Mouse (Mus musculus): ENCODE measurements around the gene Shcbp1l. TPM values are rescaled to one million over a fixed set of nuclear protein-coding genes. Genes with fewer than 3 reads are reported as not detected.

Gene Shcbp1l
- polyA plus RNA-seq, 1 experiment from 2014 or later: 0.28 TPM

GRCm38 (mm10) chr1:153432329-153432728 lies 7.4 kb downstream of the Shcbp1l start:
- no peaks in the 10 kb centered on the region for H3K4me1 ChIP-seq
- no peak overlapping the region for H3K27ac ChIP-seq
- WGBS: 96% methylated on average over 2 of the region's 2 CpGs
- no peak overlapping the region for H3K9ac ChIP-seq
- ATAC-seq (ENCODE audit: insufficient read depth, low FRiP score, low read depth): no peak
- H3K4me3 ChIP-seq (replicated peaks): no peak overlapping the region
- no peaks in the 10 kb centered on the region for H3K9me3 ChIP-seq
- no peaks in the 10 kb centered on the region for H3K27me3 ChIP-seq (replicated peaks)
- no peak overlapping the region for H3K4me2 ChIP-seq
- H3K36me3 ChIP-seq: no peaks in the 10 kb centered on the region

DNA sequence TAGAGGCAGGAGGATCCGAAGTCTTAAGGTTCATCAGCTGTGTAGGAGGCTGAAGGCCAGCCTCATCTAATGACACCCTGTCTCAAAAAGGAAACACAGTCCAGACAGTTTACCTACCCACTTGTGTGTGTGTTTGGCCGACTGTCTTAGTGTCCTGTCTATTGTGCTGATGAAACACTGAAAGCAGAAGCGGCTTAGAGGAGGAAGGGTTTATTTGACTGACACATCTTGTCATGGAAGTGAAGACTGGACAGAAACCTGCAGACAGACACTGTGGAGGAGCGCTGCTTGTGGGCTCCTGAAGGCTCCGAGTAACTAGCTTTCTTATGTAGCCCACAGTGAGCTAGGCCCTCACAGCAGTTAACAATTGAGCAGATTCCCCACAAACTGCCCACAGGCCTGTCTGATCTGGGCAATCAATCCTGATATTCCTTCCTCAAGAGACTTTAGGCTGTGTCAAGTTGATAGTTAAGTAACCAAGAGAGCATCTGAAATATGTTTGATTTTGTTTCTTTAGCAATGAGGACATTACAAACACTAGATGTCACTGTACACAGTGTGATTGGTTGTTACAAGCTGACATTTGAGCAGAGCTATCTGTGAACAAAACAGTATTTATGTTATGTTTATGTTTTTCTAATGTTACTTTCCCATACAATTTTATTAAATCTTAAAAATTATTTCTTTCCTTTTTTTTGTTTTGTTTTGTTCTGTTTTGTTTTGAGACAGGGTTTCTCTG lies 9.1 kb downstream of the Shcbp1l start:
- no peak for ATAC-seq (ENCODE audit: insufficient read depth, low FRiP score, low read depth)
- Histone ChIP-seq H3K27ac (no peak overlapping the region), H3K4me3 (replicated peaks) (no peak overlapping the region), H3K27me3 (replicated peaks) (no peaks in the 10 kb centered on the region), H3K36me3 (no peaks in the 10 kb centered on the region), H3K4me2 (no peak overlapping the region), H3K9me3 (no peaks in the 10 kb centered on the region), H3K9ac (no peak overlapping the region), H3K4me1 (no peaks in the 10 kb centered on the region)
- 86% methylated on average over 5 of the region's 5 CpGs for WGBS

GRCm38 (mm10) chr1:153437536-153437935 lies 12.6 kb downstream of the Shcbp1l start:
- no peak for ATAC-seq (ENCODE audit: insufficient read depth, low FRiP score, low read depth)

GRCm38 (mm10) chr1:153440752-153441151 lies 15.8 kb downstream of the Shcbp1l start:
- H3K27ac ChIP-seq: no peak overlapping the region
- H3K4me3 ChIP-seq (replicated peaks): no peak overlapping the region
- H3K4me1 ChIP-seq: no peaks in the 10 kb centered on the region
- H3K9ac ChIP-seq: no peak overlapping the region
- H3K4me2 ChIP-seq: no peak overlapping the region
- H3K36me3 ChIP-seq: no peaks in the 10 kb centered on the region
- ATAC-seq (ENCODE audit: insufficient read depth, low FRiP score, low read depth): no peak
- no peaks in the 10 kb centered on the region for H3K9me3 ChIP-seq
- H3K27me3 ChIP-seq (replicated peaks): no peaks in the 10 kb centered on the region
- 83% methylated on average over 4 of the region's 4 CpGs for WGBS

More at GRCm38 (mm10) chr1:153437536-153437935, 12.6 kb downstream of the Shcbp1l start:
- 85% methylated on average over 11 of the region's 11 CpGs for WGBS
- no peaks in the 10 kb centered on the region for H3K27me3 ChIP-seq (replicated peaks)
- H3K9ac ChIP-seq: no peak overlapping the region
- no peaks in the 10 kb centered on the region for H3K36me3 ChIP-seq
- no peak overlapping the region for H3K4me3 ChIP-seq (replicated peaks)
- H3K27ac ChIP-seq: no peak overlapping the region
- no peaks in the 10 kb centered on the region for H3K4me1 ChIP-seq
- H3K9me3 ChIP-seq: no peaks in the 10 kb centered on the region
- H3K4me2 ChIP-seq: no peak overlapping the region

- Histone ChIP-seq H3K9me3 (no peaks in the 10 kb centered on the region), H3K4me3 (replicated peaks) (no peak overlapping the region), H3K4me1 (no peaks in the 10 kb centered on the region), H3K4me2 (no peak overlapping the region), H3K36me3 (no peaks in the 10 kb centered on the region; the same call in 1 of the 2 replicates), H3K9ac (no peak overlapping the region), H3K27me3 (replicated peaks) (no peaks in the 10 kb centered on the region), H3K27ac (no peak overlapping the region)
- WGBS: 82% methylated on average over 3 of the region's 3 CpGs
- ATAC-seq (ENCODE audit: insufficient read depth, low FRiP score, low read depth): no peak
These were observed 16.7 kb downstream of the Shcbp1l start for GRCm38 (mm10) chr1:153441656-153442055.

DNA sequence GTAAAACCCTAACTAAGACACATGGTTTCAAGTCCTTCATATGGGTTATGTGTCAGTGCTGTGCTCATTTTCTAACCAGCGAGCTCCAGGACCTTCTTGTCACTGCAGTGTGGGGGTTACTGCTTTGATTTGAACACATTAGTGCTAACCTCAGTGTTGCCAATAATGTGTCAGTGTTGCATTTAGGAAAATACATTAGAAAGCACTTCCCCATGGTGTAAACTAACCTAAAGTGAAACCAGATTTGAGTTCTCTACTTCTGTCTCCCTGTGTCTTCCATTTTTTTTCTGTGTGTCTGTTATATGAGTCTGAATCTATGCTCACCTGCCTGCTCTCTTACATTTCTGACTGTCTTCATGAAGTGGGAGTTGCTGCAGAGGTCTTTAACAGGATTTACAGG lies 18.1 kb downstream of the Shcbp1l start:
- Histone ChIP-seq H3K27ac (no peak overlapping the region), H3K27me3 (replicated peaks) (no peaks in the 10 kb centered on the region), H3K9me3 (no peaks in the 10 kb centered on the region), H3K4me3 (replicated peaks) (no peak overlapping the region), H3K36me3 (no peaks in the 10 kb centered on the region; the same call in 1 of the 2 replicates), H3K4me2 (no peak overlapping the region), H3K9ac (no peak overlapping the region), H3K4me1 (no peaks in the 10 kb centered on the region)
- 72% methylated on average over 1 of the region's 1 CpGs for WGBS
- ATAC-seq (ENCODE audit: insufficient read depth, low FRiP score, low read depth): no peak

- 78% methylated on average over 4 of the region's 4 CpGs for WGBS
- Histone ChIP-seq H3K4me1 (no peaks in the 10 kb centered on the region), H3K4me3 (replicated peaks) (no peak overlapping the region), H3K27ac (no peak overlapping the region), H3K9ac (no peak overlapping the region), H3K4me2 (no peak overlapping the region), H3K36me3 (no peaks in the 10 kb centered on the region; the same call in 1 of the 2 replicates), H3K27me3 (replicated peaks) (no peaks in the 10 kb centered on the region), H3K9me3 (no peaks in the 10 kb centered on the region)
- no peak for ATAC-seq (ENCODE audit: insufficient read depth, low FRiP score, low read depth)
These were observed 18.7 kb downstream of the Shcbp1l start for GRCm38 (mm10) chr1:153443632-153444031.

GRCm38 (mm10) chr1:153446120-153446831 lies 21.3 kb downstream of the Shcbp1l start:
- 96% methylated on average over 20 of the region's 20 CpGs for WGBS
- no peak overlapping the region for H3K27ac ChIP-seq
- H3K4me3 ChIP-seq (replicated peaks): no peak overlapping the region
- H3K4me1 ChIP-seq: no peaks in the 10 kb centered on the region
- no peaks in the 10 kb centered on the region for H3K9me3 ChIP-seq
- H3K4me2 ChIP-seq: no peak overlapping the region
- H3K9ac ChIP-seq: no peak overlapping the region
- no peak for ATAC-seq (ENCODE audit: insufficient read depth, low FRiP score, low read depth)
- H3K36me3 ChIP-seq: no peaks in the 10 kb centered on the region; the same call in 1 of the 2 replicates
- no peaks in the 10 kb centered on the region for H3K27me3 ChIP-seq (replicated peaks)

DNA sequence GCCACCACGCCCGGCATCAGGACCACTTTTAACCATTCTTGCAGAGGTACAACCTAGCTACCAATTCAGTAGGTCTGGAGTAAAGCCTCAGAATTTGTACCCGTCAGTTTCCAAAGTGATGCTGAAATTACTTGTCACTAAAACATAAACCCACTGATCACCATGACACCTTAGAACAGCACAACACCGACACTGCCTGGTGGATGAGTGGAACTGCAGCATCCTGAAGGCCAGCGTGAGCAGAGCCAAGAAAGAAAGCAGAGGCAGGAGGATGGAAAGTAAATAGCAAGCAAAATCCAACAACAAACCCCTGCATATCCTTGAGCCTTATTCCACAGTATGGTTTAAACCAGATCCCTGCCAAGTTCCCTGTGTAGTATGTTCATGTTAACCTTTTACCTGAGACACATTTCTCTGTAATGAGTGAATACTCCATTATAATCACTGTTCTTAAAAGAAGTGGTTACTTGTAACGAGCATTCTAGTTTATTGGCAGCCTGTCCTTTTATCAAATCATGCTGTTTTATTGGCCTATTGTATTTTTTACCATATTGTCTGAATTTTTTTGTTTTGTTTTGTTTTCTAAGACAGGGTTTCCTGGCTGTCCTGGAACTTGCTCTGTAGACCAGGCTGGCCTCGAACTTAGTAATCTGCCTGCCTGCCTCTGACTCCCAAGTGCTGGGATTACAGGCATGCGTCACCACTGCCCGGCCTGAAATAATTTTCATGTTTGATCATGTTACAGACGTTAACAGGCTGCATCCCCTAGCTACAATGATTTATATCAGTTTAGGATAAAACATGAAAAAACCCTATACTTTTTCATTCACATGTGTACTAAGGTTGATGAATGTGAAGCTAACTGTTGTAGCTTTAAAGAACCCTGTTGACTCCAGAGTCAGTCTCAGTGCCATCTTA lies 26.5 kb downstream of the Shcbp1l start:
- no peak for ATAC-seq (ENCODE audit: insufficient read depth, low FRiP score, low read depth)
- H3K9ac ChIP-seq: no peak overlapping the region
- no peak overlapping the region for H3K27ac ChIP-seq
- H3K36me3 ChIP-seq: peaks cover 10% of the 10 kb centered on the region
- H3K27me3 ChIP-seq (replicated peaks): no peaks in the 10 kb centered on the region
- whole genome bisulfite sequencing: 70% methylated on average over 10 of the region's 10 CpGs
- no peak overlapping the region for H3K4me2 ChIP-seq
- H3K9me3 ChIP-seq: no peaks in the 10 kb centered on the region
- no peaks in the 10 kb centered on the region for H3K4me1 ChIP-seq
- H3K4me3 ChIP-seq (replicated peaks): no peak overlapping the region

DNA sequence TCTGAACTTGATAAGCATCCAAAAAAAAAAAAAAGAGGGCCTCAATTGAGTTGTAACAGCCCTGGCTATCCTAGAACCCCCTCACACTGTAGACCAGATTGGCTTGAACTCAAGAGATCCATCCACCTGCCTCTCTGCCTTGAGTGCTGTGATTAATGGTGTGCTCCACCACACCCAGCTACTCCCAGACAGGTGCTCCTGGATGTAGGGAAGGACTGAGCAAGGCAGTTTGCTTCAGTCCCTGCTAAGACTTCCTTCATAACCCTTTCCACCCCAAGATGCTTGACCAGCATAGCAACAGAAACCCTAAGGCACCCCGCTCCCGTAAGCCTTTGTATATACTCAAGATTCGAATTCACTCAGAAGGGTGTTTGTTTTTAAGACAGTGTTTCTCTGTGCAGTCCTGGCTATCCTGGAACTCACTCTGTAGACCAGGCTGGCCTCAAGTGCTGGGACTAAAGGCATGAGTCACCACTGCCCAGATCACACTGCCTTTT lies 28.2 kb downstream of the Shcbp1l start:
- Histone ChIP-seq H3K4me2 (no peak overlapping the region), H3K27ac (no peak overlapping the region), H3K36me3 (peaks cover 20% of the 10 kb centered on the region), H3K4me1 (no peaks in the 10 kb centered on the region), H3K27me3 (replicated peaks) (no peaks in the 10 kb centered on the region), H3K9ac (no peak overlapping the region), H3K9me3 (no peaks in the 10 kb centered on the region), H3K4me3 (replicated peaks) (no peak overlapping the region)
- ATAC-seq (ENCODE audit: insufficient read depth, low FRiP score, low read depth): no peak
- 81% methylated on average over 3 of the region's 3 CpGs for WGBS

DNA sequence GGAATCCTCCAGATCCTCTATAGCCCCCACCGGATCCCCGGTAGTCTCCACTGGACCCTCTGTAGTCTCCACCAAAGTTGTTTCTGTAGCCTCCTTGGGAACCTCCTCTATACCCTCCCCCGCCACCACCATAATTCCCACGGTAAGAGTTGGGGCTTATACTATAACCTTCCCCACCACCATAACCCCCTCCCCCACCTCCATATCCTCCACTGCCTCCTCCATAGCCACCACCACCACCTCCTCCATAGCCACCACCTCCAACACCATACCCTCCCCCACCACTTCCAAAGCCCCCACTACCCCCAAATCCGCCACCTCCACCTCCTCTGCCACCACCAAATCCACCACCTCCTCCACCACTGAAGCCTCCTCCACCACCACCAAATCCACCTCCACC lies 31.2 kb downstream of the Shcbp1l start:
- ATAC-seq (ENCODE audit: insufficient read depth, low FRiP score, low read depth): no peak
- 92% methylated on average over 5 of the region's 5 CpGs for WGBS
- no peak overlapping the region for H3K4me2 ChIP-seq
- no peak overlapping the region for H3K4me3 ChIP-seq (replicated peaks)
- H3K27me3 ChIP-seq (replicated peaks): no peaks in the 10 kb centered on the region
- H3K27ac ChIP-seq: no peak overlapping the region
- H3K4me1 ChIP-seq: no peaks in the 10 kb centered on the region
- H3K36me3 ChIP-seq: peaks cover 42% of the 10 kb centered on the region
- H3K9ac ChIP-seq: no peak overlapping the region
- no peaks in the 10 kb centered on the region for H3K9me3 ChIP-seq
